In genomic region chr5:29950456-29951170, GRCm38 (mm10) we compare ENCODE assay signal across 24 mouse cellular contexts.
DNase-seq lines count a peak whose midpoint lies in the region; ATAC-seq and TF ChIP-seq lines count a peak whose summit lies in the region.
"Had no signal": no experiment of that assay in that cellular context is flagged by ENCODE, and none has a peak within 500 bp of the region (broad histone marks: within the 10 kb centered on the region; RNA-seq: fewer than 3 reads in every experiment).

No protein-coding gene starts in this region.

- no peaks in the 10 kb centered on the region for H3K79me3 ChIP-seq in C2C12 (ENCODE audit: low read depth)

- peak; percentile 57 for ATAC-seq in granulocyte monocyte progenitor cell, adult 5-6 weeks (replicated peaks; ENCODE audit: poor library complexity, severe bottlenecking)
- ATAC-seq: CD4-positive, CD25-positive, alpha-beta regulatory T cell, adult 4 months; forebrain, embryonic 14.5 days; forebrain, postnatal 0 days; intestine, postnatal 0 days; Patski had no signal

- H3K4me2 ChIP-seq in myocyte (ENCODE audit: low read depth), result peak overlapping the region; percentile 52
- H3K4me2 ChIP-seq: heart, embryonic 11.5 days; hindbrain, embryonic 12.5 days; hindbrain, embryonic 15.5 days had no signal

- DNase-seq in T-cell, adult 2 months (ENCODE audit: low spot score), result no peak
- DNase-seq in frontal cortex, postnatal 14 days (ENCODE audit: low spot score in 2 of 2), result no peak
- DNase-seq in cerebellum, adult 11 months, result no peak
- DNase-seq: adrenal gland, adult 8-10 months; adrenal gland, postnatal 25 days; B cell, adult 2 months; cerebellum, adult 18-20 months; cerebellum, adult 9-10 months; cerebellum, postnatal 14 days; forebrain, postnatal 0 days; gastrocnemius, postnatal 10 days; gastrocnemius, postnatal 36 days; heart, adult 11 months had no signal

- no peak for TF ChIP-seq CTCF in C2C12 (IDR thresholded peaks at IDR 0.05; ENCODE audit: control insufficient read depth, insufficient read depth, insufficient read length)

- no peak overlapping the region for H3ac ChIP-seq in C2C12 (ENCODE audit: control insufficient read depth, insufficient read length, low read depth)
- no peak overlapping the region for H3ac ChIP-seq in myocyte (ENCODE audit: control insufficient read depth, insufficient read length)

- H3K36me3 ChIP-seq in C2C12 (ENCODE audit: control insufficient read depth, insufficient read depth) (no peaks in the 10 kb centered on the region), myocyte (ENCODE audit: control insufficient read depth, insufficient read depth) (no peaks in the 10 kb centered on the region)
- H3K36me3 ChIP-seq: forebrain, embryonic 10.5 days; hindbrain, embryonic 12.5 days; hindbrain, embryonic 15.5 days had no signal

- H3K27me3 ChIP-seq in C2C12 (ENCODE audit: control insufficient read depth, insufficient read depth, insufficient read length) (no peaks in the 10 kb centered on the region), myocyte (ENCODE audit: control insufficient read depth, insufficient read depth, insufficient read length) (no peaks in the 10 kb centered on the region)
- H3K27me3 ChIP-seq: hindbrain, embryonic 12.5 days; hindbrain, embryonic 15.5 days; Patski had no signal

- no peak overlapping the region for H3K4me3 ChIP-seq in C2C12 (ENCODE audit: insufficient read depth, poor library complexity, severe bottlenecking)
- no peak overlapping the region for H3K4me3 ChIP-seq in myocyte
- H3K4me3 ChIP-seq: forebrain, embryonic 10.5 days; hindbrain, embryonic 12.5 days; hindbrain, embryonic 15.5 days had no signal

- H3K79me2 ChIP-seq in C2C12 (ENCODE audit: control insufficient read depth, insufficient read depth) (no peaks in the 10 kb centered on the region), myocyte (ENCODE audit: control insufficient read depth, insufficient read depth) (no peaks in the 10 kb centered on the region)

- no peak for TF ChIP-seq POLR2A in myocyte (IDR thresholded peaks at IDR 0.05; ENCODE audit: insufficient read length, low read depth)

TF ChIP-seq in C2C12, 6 proteins besides CTCF, POLR2A, EP300 and RAD21:
- no peak for TF ChIP-seq MAX (IDR thresholded peaks at IDR 0.05)
- peak; percentile 15 for TF ChIP-seq FOSL1 (IDR thresholded peaks at IDR 0.05; ENCODE audit: insufficient read depth, low read length, poor library complexity, severe bottlenecking)

TF ChIP-seq in myocyte, 11 proteins besides CTCF, POLR2A, EP300 and RAD21:
- TF ChIP-seq USF1 (IDR thresholded peaks at IDR 0.05; ENCODE audit: low read depth), result no peak
- TF ChIP-seq TCF3 (IDR thresholded peaks at IDR 0.05; ENCODE audit: insufficient read length, low read depth), result no peak
- no peak for TF ChIP-seq POLR2AphosphoS2 (IDR thresholded peaks at IDR 0.05; ENCODE audit: insufficient read length, low read depth)
- no peak for TF ChIP-seq CEBPB (IDR thresholded peaks at IDR 0.05; ENCODE audit: insufficient read depth, poor library complexity, severe bottlenecking)
- TF ChIP-seq MYOD1 (IDR thresholded peaks at IDR 0.05; ENCODE audit: control insufficient read depth in 1 of 3, insufficient read length in 2 of 3, low read depth in 2 of 3), result peak in 1 of 3 experiments; percentile 13
- TF ChIP-seq SRF (IDR thresholded peaks at IDR 0.05; ENCODE audit: control insufficient read depth, insufficient read length, low read depth), result no peak
